Mouse (Mus musculus): ENCODE measurements around the gene Wdr83os. TPM values are rescaled to one million over a fixed set of nuclear protein-coding genes. Genes with fewer than 3 reads are reported as not detected.
"Not testable (repeated sequence)": the region's sequence is repeated elsewhere in the genome, so short reads cannot be mapped to it uniquely, and the experiment has no call there.

The Wdr83os gene
- total RNA-seq, 2 experiments from 2014 or later: 23.1 to 37.7 TPM

DNA sequence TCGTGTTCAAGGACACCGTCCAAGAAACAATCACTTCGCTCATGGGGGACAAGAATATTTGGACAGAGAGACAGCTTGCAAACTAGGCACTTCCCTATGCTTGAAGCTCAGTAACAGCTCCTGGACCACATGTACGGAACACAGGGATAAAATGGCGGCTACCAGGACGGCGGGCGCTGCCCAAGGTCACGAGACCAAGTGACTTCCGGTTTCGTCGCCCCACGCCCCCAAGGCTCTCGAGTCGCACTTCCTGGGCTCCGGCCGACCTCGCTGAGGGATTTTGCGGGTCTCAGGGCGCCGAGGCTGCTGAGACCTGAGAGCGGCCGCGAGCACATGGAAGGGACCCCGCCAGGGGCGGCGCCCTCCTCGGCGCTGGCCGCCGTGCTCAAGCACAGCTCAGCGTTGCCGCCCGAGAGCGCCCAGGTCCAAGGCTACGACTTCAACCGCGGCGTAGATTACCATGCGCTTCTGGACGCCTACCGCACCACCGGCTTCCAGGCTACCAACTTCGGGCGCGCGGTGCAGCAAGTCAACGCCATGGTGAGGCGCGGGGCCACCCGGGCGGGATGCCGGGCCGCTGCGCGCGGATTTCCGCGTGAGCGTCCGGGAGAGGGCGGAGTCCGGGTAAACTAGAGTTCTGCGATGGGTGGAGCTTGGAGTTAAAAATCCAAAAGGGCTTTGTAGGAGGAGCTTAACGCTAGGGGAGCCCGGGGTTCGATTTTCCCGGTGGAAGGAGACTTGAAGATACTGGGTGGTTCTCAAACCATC, 8.8 kb upstream of the Wdr83os start, which contains the start of gene Dhps:
Dhps (plus strand) TSS at position 244 of the 768 bp plus-strand sequence.
- peak; percentile 80 for ATAC-seq (replicated peaks; ENCODE audit: low FRiP score, poor library complexity, severe bottlenecking)

DNA sequence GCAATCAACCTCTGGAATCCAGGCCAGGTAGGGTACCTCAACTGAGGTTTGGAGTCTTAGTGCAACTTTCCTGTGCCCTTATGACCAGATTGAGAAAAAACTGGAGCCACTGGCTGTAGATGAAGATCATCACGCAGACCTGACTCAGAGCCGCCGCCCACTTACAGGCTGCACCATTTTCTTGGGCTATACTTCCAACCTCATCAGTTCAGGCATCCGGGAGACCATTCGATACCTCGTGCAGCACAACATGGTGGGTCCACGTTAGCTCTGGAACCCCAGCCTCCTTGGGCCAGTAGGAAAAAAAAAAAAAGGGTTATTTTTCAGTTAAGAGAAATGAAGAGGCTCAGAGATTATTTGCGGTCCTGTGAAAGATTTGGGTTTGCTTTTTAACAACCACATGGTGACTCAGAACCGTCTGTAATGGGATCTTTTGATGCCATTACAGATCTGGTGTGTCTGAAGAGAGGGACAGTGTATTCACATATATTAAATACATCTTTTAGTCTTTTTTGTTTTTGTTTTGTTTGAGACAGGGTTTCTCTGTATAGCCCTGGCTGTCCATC, 8.1 kb upstream of the Wdr83os start:
- no peak for ATAC-seq (replicated peaks; ENCODE audit: low FRiP score, poor library complexity, severe bottlenecking)

DNA sequence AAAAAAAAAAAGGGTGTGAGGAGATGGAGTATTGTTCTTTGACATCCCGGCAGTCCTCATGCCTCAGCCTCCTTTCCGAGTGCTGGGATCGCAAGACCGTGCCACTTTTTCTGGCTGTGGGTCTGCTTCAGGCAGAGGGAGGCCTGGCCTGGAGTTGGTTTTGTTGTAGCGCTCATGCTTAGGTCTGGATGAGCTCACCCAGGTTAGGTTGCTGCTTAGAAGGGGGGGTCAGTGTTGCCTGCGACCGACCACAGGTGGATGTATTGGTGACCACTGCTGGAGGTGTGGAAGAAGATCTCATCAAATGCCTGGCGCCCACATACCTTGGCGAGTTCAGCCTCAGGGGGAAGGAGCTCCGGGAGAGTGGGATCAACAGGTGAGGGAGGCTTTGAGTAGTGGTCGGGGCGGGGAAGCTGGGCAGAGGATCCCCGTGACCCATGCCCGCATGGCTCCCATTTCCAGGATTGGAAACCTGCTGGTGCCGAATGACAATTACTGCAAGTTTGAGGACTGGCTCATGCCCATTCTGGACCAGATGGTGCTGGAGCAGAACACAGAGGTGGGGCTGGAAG, 7.4 kb upstream of the Wdr83os start:
- no peak for ATAC-seq (replicated peaks; ENCODE audit: low FRiP score, poor library complexity, severe bottlenecking)

DNA sequence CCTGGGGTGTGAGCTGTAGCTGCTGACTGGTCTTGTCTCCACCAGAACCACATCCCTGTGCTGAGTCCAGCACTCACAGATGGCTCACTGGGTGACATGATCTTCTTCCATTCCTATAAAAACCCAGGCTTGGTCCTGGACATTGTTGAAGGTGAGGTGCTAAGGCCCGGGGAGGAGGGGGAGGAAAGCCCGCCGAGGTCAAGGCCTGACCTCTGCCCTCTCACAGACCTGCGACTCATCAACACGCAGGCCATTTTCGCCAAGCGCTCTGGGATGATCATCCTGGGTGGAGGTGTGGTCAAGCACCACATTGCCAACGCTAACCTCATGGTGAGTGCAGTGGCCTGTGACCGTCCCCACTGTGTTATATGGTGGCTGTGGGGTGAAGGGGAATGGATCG, 6.4 kb upstream of the Wdr83os start:
- no peak for ATAC-seq (replicated peaks; ENCODE audit: low FRiP score, poor library complexity, severe bottlenecking)

DNA sequence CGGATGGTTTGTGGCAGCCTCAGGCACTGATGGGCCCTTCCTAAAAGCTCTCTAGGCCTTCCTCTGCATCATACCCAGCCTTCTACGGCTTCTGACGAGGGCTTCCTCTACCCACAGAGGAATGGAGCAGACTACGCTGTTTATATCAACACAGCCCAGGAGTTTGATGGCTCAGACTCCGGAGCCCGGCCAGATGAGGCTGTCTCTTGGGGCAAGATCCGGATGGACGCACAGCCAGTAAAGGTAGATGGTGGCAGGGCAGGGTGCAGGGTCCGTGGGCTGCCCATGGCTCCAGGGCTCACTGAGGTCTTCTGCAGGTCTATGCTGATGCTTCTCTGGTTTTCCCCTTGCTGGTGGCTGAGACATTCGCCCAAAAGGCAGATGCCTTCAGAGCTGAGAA, 5.9 kb upstream of the Wdr83os start:
- no peak for ATAC-seq (replicated peaks; ENCODE audit: low FRiP score, poor library complexity, severe bottlenecking)

DNA sequence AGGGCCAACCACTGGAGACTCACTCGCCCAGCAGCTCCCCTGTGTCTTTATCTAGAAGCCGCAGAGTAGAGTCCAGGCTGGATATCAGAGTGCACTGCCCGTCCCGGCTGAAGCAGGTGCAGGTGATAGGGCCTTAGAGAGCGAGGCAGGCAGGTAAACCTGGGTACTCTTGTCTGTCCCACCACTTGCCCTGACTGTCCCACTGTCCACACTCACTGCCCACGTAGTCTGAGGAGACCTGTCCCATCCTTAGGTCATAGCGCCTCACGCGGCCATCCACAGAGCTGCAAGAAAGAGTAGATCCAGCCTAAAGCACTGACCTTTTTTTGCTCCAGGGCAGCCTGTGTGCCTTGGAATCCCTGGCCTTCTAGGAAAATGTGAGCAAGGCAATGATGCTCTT, 4.5 kb upstream of the Wdr83os start:
- ATAC-seq (replicated peaks; ENCODE audit: low FRiP score, poor library complexity, severe bottlenecking): peak; percentile 53

DNA sequence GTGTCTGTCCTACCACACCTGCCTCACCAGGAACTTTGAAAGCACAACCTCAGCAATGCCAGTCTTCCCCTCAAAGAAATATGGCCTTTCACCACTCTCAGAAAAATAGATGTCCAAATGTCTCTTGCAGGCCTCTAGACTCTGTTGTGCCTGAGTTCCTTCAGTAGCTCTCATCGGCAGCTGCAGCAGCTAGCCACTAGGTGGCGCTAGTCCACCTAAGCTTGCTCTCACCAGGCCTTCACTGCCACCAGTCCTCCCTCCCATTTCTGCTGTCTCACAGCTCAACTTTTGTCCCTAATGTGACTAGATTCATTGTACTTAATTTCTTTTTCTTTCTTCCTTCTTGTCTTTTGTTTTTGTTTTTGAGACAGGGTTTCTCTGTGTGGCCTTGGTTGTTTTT, 3.5 kb upstream of the Wdr83os start:
- peak; percentile 70 for ATAC-seq (replicated peaks; ENCODE audit: low FRiP score, poor library complexity, severe bottlenecking)

DNA sequence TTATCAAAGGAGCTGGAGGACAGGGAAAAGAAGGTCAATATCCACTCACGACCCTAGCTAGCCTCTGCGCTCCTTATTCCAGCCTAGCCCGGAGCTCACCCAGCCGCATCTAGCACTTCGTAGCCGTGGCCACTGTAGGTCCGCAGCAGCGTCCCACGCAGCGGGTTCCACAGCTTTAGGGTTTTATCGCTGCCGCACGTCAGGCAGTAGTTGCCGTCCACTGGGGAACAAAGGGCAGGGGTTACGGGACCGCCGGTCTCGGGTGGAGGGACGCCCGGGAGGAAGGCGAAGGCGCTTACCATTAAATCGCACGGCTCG, 367 bp upstream of the Wdr83os start:
- peak; percentile 27; the same call in 1 of the 2 replicates for ATAC-seq (replicated peaks; ENCODE audit: low FRiP score, poor library complexity, severe bottlenecking)

DNA sequence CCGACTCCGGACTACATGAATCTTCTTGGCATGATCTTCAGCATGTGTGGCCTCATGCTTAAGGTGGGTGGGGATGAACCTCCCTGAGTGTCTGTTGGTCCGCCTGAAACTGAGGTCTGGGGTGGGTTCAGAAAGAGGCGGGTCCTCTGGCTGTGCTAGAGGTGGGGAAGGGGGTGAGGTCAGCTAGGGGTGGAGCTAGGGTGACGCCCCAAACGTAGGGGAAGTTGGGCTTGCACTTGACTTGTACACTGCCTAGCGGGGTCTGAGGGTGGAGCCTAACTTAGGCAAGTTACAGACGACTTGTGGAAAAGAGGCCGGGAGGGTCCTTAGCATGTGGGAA, 646 bp downstream of the Wdr83os start, which contains the start of gene Wdr83:
Wdr83 (minus strand) TSS at position 91 of the 340 bp plus-strand sequence.
- ATAC-seq (replicated peaks; ENCODE audit: low FRiP score, poor library complexity, severe bottlenecking): peak; percentile 13; the same call in 1 of the 2 replicates

DNA sequence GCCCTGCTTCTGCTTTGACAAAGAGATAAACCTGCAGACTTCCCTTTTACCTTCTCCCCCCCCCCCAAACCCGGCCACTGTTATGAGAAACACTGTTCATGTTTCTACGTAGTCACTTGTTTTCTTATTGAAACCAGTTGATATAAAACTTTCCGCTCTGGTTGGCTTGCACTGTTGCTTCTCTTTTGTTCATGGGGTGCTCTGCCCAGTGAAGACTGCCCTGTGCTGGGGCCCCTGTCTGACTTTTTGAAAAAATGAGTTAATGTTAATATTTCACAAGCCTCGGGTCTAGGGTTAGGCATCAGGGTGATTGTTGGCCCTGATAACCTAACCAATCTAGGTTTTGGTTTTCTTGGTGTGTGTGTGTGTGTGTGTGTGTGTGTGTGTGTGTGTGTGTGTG, 1.6 kb downstream of the Wdr83os start:
- ATAC-seq (replicated peaks; ENCODE audit: low FRiP score, poor library complexity, severe bottlenecking): not testable (repeated sequence)

DNA sequence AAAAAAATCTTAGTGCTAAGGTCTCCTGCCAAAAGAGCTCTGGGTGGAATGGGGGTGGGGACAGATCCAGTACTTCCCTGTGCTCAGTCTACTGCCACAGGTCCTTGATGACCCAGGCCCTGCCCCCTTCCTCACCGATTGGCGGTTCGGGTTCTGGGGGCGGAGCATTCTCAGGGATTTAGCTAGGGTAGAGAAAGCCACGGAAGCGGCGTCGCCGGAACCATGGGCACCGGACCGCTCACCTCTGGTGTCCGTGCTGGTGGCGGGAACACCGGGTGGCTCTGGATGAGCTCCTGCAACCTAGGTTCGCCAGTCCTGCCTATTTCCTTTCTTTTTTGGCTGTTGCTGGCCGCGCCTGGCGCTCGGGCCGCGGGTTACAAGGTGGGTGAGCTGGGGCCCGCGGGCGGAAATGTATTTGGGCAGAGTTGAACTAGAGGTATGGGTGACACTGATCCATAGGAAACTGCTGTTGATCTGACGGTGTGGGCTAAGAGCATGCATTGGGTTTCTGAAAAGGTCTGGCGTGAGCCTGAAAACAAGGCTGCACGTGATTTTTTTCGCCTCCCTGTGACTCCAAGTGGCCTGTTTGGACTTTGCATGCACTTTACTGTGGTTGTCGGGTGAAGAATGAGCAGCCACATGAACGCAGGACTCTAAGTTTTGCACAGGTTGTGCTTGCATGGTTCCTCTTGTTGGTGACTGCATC, 2.7 kb downstream of the Wdr83os start, which contains the start of gene Man2b1:
Man2b1 (plus strand) TSS at position 163 of the 706 bp plus-strand sequence.
- ATAC-seq (replicated peaks; ENCODE audit: low FRiP score, poor library complexity, severe bottlenecking): peak; percentile 79

DNA sequence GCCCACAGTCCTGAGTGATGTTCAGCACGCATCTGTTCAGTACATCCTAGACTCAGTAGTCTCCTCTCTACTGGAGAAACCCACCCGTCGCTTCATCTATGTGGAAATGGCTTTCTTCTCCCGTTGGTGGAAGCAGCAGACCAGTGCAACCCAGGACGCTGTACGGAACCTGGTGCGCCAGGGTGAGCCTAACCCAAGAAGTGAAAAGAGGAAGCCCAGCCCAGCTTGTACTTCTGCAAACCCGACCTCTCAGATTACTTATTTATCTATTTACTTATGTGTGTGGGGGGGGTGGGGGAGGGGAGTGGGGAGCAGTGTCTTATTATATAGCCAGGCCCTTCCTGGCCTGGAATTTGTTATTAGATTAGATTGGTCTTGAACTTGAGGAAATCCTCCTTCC, 4.1 kb downstream of the Wdr83os start:
- no peak for ATAC-seq (replicated peaks; ENCODE audit: low FRiP score, poor library complexity, severe bottlenecking)

DNA sequence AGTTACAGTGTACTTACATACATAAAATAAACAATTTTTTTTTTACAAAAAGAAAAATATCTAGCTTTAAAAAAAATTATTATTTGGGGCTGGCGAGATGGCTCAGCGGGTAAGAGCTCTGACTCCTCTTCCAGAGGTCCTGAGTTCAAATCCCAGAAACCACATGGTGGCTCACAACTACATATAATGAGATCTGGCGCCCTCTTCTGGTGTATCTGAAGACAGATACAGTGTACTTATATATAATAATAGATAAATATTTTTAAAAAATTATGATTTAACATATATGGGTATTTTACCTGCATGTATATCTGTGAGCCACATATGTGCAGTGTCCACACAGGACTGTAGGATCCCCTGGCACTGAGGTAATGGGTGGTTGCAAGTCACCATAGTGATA, 5.7 kb downstream of the Wdr83os start:
- ATAC-seq (replicated peaks; ENCODE audit: low FRiP score, poor library complexity, severe bottlenecking): no peak

DNA sequence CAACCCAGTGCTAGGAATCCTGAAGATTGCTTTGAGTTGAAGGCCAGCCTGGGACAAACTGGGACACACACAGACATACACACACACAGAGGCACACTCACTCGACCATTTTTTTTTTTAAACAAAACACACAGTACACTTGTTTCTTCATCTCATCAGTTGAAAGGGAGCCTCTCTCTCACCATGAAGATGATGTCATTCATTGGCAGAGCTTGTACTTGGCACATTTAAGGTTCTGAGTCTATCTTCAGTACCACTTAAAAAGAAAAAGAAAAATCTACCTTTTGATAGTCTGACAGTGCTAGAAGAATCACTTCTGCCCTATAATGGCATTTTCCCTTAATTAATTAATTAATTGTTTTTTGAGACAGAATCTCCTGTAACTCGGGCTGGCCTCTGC, 8.2 kb downstream of the Wdr83os start:
- ATAC-seq (replicated peaks; ENCODE audit: low FRiP score, poor library complexity, severe bottlenecking): no peak

DNA sequence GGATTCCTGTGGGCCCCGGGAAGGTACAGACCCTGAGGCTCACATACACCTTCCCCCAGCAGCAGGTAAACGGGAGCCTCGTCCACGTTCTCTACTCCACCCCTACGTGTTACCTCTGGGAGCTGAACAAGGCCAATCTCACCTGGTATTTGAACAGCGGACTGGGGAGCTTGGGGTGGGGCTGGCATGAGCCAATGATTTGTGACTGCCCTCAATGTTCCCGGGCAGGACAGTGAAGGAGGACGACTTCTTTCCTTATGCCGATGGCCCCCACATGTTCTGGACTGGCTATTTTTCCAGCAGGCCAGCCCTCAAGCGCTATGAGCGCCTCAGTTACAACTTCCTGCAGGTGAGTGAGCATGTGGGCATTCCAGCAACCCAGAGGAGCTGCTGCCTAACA, 10.3 kb downstream of the Wdr83os start:
- ATAC-seq (replicated peaks; ENCODE audit: low FRiP score, poor library complexity, severe bottlenecking): no peak

DNA sequence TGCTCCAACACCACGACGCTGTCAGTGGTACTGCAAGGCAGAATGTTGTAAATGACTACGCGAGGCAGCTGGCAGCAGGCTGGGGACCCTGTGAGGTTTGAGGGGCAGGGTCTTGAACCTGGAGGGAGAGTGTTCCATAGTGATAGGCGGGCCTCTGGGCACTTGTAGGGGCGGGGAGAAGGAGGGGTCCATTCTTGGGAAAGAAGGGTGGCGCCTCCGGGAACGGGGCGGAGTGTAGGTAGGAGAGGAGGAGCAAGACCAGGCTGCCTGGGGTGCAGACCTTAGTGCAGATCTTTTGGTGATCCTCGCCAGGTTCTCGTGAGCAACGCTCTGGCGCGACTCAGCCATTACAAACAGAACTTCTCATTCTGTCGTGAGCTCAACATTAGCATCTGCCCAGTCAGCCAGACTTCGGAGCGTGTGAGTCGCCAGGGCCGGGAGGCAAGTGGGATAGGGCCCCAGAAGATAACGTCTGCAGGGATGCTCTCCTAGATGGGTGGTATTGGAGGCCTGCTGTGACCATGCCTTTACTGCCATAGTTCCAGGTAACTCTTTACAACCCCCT, 11.1 kb downstream of the Wdr83os start:
- no peak for ATAC-seq (replicated peaks; ENCODE audit: low FRiP score, poor library complexity, severe bottlenecking)

DNA sequence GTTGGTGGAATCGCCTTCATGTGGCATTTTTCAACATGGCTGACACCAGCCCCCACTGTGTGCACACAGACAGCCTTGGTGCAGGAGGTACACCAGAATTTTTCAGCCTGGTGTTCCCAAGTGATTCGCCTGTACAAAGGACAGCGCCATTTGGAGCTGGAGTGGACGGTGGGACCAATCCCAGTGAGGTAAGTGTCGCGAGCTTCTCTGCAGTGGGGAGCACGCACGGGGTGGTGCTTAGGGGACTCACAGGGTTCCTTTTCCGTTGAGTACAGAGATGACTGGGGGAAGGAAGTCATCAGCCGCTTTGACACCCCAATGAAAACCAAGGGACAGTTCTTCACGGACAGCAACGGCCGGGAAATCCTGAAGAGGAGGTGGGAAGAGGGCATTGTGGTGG, 14.5 kb downstream of the Wdr83os start:
- ATAC-seq (replicated peaks; ENCODE audit: low FRiP score, poor library complexity, severe bottlenecking): no peak

DNA sequence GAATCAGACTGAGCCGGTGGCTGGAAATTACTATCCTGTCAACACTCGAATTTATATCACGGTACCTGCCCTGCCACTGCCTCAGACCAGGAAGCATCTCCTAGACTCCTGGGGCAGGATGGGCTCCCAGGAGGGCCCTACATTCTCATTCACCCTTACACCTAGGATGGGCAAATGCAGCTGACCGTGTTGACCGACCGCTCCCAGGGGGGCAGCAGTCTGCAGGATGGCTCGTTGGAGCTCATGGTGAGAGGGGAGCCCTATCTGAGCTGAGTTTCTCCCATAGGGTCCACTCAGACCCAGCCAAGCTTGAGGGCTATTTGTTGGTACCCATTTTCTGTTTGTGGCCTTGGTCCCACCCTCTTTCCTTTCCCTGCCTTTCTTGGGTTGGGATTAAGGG, 15.0 kb downstream of the Wdr83os start:
- no peak for ATAC-seq (replicated peaks; ENCODE audit: low FRiP score, poor library complexity, severe bottlenecking)

DNA sequence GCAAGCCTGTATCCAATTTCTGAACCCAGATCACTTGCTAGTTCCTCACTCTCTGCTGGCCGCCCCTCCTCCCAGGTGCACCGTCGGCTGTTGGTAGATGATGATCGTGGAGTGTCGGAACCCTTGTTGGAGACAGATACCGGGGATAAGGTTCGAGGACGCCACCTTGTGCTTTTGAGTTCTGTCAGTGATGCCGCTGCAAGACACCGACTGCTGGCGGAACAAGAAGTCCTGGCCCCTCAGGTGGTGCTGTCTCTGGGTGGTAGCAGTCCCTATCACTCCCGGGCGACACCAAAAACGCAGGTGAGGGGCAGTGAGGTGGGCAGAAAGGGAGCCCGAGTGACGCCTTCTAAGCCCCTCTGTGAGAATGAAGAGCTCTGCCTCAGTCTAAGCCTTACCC, 15.7 kb downstream of the Wdr83os start:
- no peak for ATAC-seq (replicated peaks; ENCODE audit: low FRiP score, poor library complexity, severe bottlenecking)

DNA sequence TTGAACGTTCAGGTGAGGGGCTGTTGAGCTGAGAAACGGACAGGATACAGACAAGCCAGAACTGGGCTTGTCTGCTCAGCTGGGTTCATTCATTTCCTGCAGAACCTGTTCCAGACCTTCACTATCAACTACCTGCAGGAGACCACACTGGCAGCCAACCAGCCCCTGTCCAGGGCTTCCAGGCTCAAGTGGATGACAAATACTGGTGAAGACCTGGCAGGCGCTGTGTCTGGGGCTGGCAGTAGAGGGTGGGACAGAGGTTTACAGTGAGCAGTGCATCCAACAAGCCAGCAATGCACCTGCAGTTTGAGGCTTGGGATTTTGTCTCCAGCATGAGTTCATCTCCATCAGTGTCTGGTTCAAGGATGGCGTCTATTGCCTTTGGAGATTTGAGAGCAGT, 16.3 kb downstream of the Wdr83os start:
- no peak for ATAC-seq (replicated peaks; ENCODE audit: low FRiP score, poor library complexity, severe bottlenecking)
